Mouse (Mus musculus): ENCODE data around the gene Slc9a2.

DNA sequence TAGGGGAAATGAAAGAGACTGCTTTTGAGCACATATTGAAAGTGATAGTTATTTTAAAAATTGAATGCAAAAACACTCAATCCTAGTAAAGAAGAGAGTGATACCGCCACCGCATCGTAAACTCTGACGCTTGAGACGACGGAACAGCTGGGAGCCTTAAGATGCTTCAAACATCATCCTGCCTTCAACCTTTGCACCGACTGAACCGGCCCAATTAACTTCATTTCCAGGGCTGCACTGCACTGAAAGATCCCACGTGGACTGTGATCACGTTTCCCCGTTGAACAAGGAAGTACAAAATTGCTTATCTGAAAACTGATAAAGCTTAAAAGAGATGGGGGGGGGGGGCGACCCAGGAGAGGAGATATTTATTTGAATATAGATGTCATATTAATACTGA lies 21.4 kb upstream of the Slc9a2 start:
- TF ChIP-seq EP300 (IDR thresholded peaks at IDR 0.05) (no peak), CTCF (IDR thresholded peaks at IDR 0.05) (no peak)
